Mouse (Mus musculus): Measurements from ENCODE around the gene Slit3.

The Slit3 gene

DNA sequence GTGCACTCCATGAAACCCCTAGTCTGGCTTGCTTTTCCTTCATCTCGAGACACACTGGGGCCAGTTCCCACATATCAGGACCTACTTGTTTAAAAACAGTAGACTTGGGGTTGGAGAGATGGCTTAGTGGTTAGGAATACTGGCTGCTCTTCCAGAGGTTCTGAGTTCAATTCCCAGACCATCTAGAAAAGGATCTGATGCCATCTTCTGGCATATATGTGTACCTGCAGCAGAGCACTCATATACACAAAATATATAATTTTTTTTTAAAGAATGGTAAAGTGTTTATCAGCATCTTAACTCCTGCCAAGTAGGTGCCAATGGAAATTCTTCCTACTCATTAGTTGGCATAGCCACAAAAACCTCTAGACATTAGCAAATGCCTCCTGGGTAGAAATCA lies 607.2 kb downstream of the Slit3 start:
- DNase-seq: no peak

DNA sequence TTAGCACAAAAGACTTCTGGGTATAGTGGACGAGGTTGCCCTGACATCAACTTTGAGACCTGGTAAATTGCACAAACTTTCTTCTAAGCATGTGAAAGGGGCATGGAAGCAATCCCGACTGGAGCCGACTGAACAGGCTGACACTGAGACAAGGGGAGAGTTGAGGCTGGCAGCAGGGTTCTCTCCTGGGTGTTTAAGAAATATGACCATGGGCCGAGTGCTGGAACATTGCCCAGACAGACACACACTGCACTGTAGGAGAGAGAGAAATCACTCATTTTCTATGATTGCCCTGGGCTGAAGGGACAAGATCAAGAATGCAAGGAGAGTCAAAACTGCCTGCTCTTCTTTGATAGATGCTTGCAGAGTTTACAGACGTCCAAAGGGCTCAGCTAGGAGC lies 608.2 kb downstream of the Slit3 start:
- DNase-seq: no peak

DNA sequence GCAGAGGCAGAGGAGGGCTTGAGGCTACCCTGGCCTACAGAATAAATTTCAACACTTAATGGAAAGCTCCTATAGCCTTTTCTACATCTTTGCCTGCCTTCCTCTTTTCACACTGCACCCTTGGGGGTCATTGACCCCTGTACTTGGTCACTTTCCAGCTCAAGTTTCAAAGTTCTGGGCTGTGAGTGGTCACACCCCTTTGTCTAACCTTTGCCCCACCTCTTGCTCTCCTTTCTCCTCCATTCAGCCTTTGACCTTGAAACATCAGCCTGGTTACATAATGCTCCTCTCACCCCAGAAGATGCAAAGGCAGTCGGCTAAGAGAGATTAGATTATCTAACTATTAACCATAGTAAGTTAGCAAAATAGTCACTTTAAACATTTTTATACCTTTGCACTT lies 611.3 kb downstream of the Slit3 start:
- no peak for DNase-seq

- no peak for DNase-seq
Measured at GRCm38 (mm10) chr11:35736817-35737216, 615.8 kb downstream of the Slit3 start.

DNA sequence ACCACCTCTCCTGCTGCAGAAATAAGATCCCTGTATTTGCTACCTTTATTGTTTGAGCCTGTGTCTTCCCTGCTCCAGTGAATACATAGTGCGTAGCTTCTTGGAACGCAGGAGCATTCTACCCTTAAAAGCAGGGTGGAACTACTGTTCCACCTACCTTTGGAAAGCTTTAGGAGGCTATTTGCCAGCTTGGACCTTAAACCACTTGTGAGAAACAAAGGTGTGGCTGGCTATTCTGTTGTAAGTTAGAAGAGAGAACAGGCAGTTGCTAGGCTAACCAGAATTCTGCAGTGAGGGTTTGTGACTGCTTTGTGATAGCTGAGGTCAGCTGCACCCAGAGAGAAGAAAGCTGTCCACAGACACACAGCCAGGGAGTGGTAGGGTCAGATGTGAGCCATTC lies 616.2 kb downstream of the Slit3 start:
- no peak for DNase-seq

- no peak for DNase-seq
Measured at GRCm38 (mm10) chr11:35738102-35738501, 617.1 kb downstream of the Slit3 start.

DNA sequence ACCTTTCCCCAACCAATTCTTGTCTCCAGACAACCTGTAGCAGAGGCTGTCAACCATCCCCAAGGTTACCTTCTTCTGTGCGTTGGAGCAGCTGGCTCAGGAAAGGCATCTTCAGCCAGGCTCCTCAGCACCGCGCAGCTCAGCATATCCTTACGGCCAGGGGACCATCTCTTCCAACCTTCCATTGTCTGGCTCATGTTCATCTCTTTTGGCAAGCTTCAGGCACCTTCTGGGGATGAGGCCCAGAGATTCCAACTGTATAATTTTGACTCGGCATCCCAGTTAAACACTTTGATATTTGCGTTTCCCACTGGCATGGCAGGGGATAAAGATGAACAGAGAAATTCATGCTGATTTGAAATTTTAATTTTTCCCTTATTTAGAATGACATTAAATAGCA lies 622.6 kb downstream of the Slit3 start:
- no peak for DNase-seq

GRCm38 (mm10) chr11:35744571-35744970 lies 623.5 kb downstream of the Slit3 start:
- DNase-seq: no peak

DNA sequence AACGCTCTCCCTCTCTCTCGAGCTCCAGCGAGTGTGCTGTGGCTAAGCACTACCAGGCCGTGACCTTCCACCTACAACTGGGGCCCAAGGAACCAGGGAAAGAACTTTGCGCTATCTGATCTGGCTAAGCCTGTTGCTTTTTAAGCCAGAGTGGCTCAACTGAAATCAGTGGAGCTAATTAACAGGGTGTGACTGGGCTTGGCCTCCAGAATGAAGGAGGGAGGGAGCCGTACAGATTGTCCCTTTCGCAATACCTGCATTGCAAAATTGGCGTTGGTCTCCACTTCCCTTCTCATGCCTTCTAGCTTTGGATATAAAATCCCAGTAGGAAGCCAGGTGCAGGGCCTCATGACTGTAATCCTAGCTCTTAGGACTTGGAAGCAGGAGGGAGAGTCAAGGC lies 629.6 kb downstream of the Slit3 start:
- no peak for DNase-seq

GRCm38 (mm10) chr11:35754906-35755418 lies 633.9 kb downstream of the Slit3 start:
- DNase-seq: no peak

DNA sequence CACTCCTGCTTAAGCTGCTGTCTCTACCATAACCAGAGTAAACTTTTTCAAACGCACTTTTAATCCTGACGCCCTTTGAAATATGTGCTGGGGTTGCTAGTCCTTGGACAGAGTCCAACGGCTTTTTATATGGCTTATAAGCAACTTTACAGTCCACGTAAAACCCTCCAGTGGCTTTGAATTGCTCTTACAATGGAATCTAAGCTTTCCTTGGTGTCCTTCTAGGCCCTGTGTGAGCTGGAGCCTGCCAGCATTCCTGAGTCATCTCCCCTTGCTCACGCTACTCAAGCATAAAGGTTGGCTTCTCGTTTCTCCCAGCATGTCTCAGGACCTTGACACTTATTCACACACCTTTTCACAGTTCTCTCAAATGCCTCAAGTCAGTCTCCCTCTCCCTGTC lies 634.5 kb downstream of the Slit3 start:
- DNase-seq: no peak

DNA sequence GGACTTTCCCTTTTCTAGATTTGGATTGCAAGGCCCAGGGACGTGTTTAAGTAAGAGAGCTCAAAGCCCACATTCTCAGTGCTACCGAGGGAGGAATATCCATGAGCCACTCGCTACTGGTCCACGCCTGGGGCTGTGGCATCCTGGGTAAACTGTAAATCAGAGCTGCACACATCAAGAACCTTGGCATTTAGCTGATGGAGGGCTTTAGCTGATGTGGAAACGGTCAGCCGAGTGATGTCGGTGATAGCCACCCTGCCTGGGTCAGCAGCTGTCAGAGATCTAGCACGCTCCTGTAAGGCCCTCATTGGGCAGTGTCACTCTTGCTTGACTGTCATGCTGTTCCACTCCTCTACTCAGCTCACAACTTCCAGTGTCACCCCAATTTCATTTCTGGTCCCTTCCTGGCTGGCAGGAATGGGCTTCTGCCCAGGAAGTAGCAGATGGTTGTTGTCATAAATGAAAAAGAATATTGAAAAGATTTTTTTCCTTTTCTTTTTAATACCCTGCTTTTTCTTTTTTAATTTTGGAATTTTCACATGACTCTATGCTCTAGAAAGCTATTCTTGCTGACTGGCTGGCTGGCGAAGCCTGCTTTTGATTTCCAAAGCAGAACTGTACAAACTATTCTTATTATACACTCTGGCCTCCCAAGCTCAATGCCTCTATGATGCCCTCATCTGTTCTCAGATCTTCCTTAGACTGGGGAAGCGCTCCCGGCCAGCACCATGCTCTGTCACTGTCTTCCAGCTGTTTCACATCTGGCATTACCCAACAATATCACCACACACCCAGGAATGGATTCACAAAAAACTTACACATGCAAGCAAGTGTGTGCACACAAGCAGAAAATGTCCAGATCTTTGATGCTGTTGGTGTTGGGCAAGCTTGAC lies 635.6 kb downstream of the Slit3 start:
- no peak for DNase-seq

Measured in cerebellum, adult 11 months (tissue).